Mouse (Mus musculus): Measurements from ENCODE around the gene Slc38a4. TPM values are rescaled to one million over a fixed set of nuclear protein-coding genes. Genes with fewer than 3 reads are reported as not detected.

Slc38a4 gene
- polyA plus RNA-seq, 1 experiment from 2014 or later, result 74.2 TPM

DNA sequence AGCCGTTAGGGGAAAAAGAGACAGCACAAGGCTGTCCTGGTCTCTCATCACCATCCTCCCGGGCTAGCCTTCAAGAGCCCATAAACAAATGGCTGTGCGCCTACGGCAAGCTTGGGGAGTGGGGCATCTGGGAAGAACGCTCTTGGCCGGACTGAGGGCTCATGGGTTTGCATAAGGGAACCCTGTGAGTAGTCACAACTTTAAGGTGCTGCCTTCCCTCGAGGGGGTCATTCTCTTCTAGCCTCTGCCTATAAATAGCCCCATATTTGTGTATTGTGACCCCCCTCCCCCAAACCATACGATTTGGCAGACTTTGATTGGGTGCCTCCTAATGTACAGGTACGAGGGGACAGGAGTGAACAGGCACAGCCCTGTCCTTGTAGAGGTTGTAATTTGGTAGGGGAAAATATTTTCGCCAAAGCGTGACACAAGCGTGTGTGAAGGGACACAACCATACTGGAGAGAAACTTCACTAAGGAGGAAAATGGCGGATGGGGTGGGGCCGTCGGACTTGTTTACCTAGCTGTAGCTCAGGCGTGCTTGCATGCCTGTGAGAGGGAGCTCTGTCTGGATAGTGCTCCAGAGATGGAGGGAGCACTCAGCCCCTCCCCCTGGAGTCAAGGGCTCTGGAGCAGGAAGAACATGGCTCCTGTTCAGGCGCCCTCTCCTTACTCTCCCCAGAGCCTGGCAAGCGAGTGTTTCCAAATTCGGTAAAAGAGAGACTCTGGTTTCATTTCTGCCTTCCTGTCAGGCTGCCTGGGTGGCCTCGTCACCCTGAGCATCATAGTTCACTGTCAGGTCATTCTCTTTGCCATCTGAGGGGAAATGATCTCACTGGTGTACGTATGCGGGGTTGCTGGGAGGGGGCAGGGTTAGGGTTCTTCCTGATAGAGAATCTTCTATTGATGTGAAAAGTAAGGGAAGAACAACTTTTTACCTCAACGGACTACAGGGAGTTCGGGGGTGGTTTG, 3.6 kb upstream of the Slc38a4 start:
- no peak overlapping the region for H3K4me3 ChIP-seq (ENCODE audit: low read length)
- no peak for ATAC-seq (ENCODE audit: low FRiP score, low TSS enrichment)
- peaks cover 14% of the 10 kb centered on the region for H3K9me3 ChIP-seq (ENCODE audit: low read length)
- H3K9ac ChIP-seq (replicated peaks; ENCODE audit: low read length), result no peak overlapping the region
- H3K4me1 ChIP-seq (ENCODE audit: insufficient read depth, low read length), result peaks cover 6% of the 10 kb centered on the region; the same call in 1 of the 2 replicates
- no peaks in the 10 kb centered on the region for H3K36me3 ChIP-seq (ENCODE audit: insufficient read depth, low read length)
- H3K4me2 ChIP-seq (replicated peaks; ENCODE audit: low read depth, low read length), result no peak overlapping the region
- no peaks in the 10 kb centered on the region for H3K27me3 ChIP-seq (ENCODE audit: insufficient read depth, low read length)
- no peak overlapping the region for H3K27ac ChIP-seq (ENCODE audit: low read length)
- WGBS, result 73% methylated on average over 24 of the region's 24 CpGs

DNA sequence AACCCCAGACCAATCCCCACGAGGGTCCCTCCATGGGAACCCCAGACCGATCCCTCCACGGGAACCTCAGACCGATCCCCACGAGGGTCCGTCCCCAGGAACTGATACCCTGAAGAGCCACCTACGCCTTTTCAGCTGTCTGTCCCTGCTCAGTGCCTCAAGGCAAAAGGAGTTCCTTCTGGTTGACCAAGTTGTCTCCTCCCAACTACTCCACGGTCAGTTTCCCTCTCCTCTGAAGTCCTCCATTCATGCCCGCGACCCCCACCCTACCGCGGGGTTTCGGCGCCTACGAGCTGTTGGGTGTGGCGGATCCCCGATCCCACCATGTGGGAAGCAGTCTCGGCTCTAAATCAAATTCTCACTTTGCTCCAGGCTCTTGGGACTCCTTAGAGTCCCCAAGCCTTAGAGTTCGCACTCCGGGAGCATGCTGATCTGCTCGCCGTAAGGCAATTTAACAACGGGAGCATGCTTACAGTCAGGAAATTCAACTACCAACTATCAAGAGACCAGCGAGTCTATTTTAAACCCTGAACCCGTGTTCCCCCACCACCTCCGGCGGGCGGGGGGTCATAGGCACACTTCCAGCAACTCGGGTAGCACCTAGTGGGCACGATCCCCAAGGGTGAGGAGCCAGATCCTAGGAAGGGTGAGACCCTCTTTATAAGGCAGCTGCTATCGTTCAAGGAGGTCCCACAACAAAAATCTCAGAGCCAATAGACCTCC, 828 bp downstream of the Slc38a4 start:
- 47% methylated on average over 31 of the region's 31 CpGs for WGBS
- peak overlapping the region; percentile 64 for H3K4me3 ChIP-seq (ENCODE audit: low read length)
- no peak for ATAC-seq (ENCODE audit: low FRiP score, low TSS enrichment)
- peak overlapping the region; percentile 69 for H3K9ac ChIP-seq (replicated peaks; ENCODE audit: low read length)
- no peaks in the 10 kb centered on the region for H3K27me3 ChIP-seq (ENCODE audit: insufficient read depth, low read length)
- H3K36me3 ChIP-seq (ENCODE audit: insufficient read depth, low read length), result no peaks in the 10 kb centered on the region
- peaks cover 13% of the 10 kb centered on the region for H3K4me1 ChIP-seq (ENCODE audit: insufficient read depth, low read length)
- H3K4me2 ChIP-seq (replicated peaks; ENCODE audit: low read depth, low read length), result peak overlapping the region; percentile 65
- peak overlapping the region; percentile 69 for H3K27ac ChIP-seq (ENCODE audit: low read length)
- H3K9me3 ChIP-seq (ENCODE audit: low read length), result peaks cover 25% of the 10 kb centered on the region

DNA sequence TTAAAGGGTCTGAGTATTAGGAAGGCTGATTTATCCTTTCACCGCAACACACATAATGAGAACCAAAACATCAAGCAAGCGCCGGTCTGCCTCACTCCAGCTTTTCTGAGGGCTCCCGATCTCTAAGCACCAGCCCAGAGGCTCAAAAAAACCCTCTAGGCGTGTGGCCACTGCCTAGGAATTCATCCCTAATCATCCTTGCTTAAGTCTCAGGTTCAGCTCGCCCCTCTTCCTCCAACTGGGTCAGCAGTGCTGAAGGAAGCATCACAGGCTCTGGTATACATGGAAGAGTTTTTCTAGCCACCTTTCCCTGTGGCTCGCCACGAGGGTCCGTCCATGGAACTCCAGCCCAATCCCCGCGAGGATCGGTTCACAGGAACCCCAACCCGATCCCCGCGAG, 1.6 kb downstream of the Slc38a4 start:
- Histone ChIP-seq H3K4me3 (ENCODE audit: low read length) (peak overlapping the region; percentile 64), H3K4me2 (replicated peaks; ENCODE audit: low read depth, low read length) (peak overlapping the region; percentile 65), H3K27ac (ENCODE audit: low read length) (no peak overlapping the region), H3K27me3 (ENCODE audit: insufficient read depth, low read length) (no peaks in the 10 kb centered on the region), H3K36me3 (ENCODE audit: insufficient read depth, low read length) (no peaks in the 10 kb centered on the region), H3K9ac (replicated peaks; ENCODE audit: low read length) (peak overlapping the region; percentile 69), H3K4me1 (ENCODE audit: insufficient read depth, low read length) (peaks cover 15% of the 10 kb centered on the region), H3K9me3 (ENCODE audit: low read length) (peaks cover 25% of the 10 kb centered on the region)
- no peak for ATAC-seq (ENCODE audit: low FRiP score, low TSS enrichment)
- WGBS, result 51% methylated on average over 15 of the region's 15 CpGs

DNA sequence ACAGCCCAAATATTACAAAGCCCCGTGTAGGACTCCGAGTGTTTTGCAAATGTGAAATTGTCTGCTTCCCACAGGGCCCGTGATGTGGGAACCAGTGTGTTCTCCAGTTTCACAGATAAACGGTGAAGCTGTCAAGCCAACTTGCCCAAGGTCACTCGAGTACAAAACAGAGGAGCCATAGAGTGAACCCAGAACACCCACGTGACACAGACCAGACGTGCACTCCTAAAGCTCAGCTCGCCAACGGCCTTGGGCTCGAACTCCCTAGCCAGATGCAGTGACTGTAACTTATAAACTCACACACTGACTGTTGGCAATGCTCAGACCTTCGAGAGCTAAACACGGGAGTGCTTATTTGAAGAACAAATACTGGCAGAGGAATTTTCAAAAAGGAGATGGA, 5.3 kb downstream of the Slc38a4 start:
- H3K36me3 ChIP-seq (ENCODE audit: insufficient read depth, low read length), result no peaks in the 10 kb centered on the region
- peaks cover 24% of the 10 kb centered on the region for H3K4me1 ChIP-seq (ENCODE audit: insufficient read depth, low read length)
- 48% methylated on average over 12 of the region's 12 CpGs for WGBS
- H3K4me3 ChIP-seq (ENCODE audit: low read length), result no peak overlapping the region
- ATAC-seq (ENCODE audit: low FRiP score, low TSS enrichment), result no peak
- H3K27me3 ChIP-seq (ENCODE audit: insufficient read depth, low read length), result no peaks in the 10 kb centered on the region
- no peak overlapping the region for H3K27ac ChIP-seq (ENCODE audit: low read length)
- peaks cover 22% of the 10 kb centered on the region for H3K9me3 ChIP-seq (ENCODE audit: low read length)
- no peak overlapping the region for H3K9ac ChIP-seq (replicated peaks; ENCODE audit: low read length)
- H3K4me2 ChIP-seq (replicated peaks; ENCODE audit: low read depth, low read length), result no peak overlapping the region

DNA sequence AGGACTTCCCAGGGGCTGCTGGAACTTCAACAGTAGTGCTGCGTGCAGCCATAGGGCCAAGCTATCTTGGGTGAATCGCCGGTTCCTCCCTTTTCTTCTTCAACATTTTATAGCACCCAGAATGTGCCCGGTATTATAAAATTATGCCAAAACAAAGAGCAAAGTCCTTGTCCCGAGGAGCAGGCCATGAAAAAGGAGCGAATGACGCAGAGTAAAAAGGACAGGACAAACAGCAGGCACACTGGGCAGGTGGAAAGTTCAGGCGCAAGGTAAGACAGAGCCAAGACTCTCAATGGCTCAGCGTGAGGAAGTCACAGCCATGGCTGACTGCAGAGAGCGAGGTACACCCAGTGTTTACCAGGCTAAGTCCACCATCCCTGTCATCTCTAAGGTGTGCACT, 5.7 kb downstream of the Slc38a4 start:
- 62% methylated on average over 10 of the region's 10 CpGs for WGBS
- no peak overlapping the region for H3K4me3 ChIP-seq (ENCODE audit: low read length)
- ATAC-seq (ENCODE audit: low FRiP score, low TSS enrichment), result no peak
- peaks cover 24% of the 10 kb centered on the region for H3K4me1 ChIP-seq (ENCODE audit: insufficient read depth, low read length)
- peaks cover 18% of the 10 kb centered on the region for H3K9me3 ChIP-seq (ENCODE audit: low read length)
- no peak overlapping the region for H3K4me2 ChIP-seq (replicated peaks; ENCODE audit: low read depth, low read length)
- no peak overlapping the region for H3K9ac ChIP-seq (replicated peaks; ENCODE audit: low read length)
- H3K27me3 ChIP-seq (ENCODE audit: insufficient read depth, low read length), result no peaks in the 10 kb centered on the region
- H3K27ac ChIP-seq (ENCODE audit: low read length), result no peak overlapping the region; the same call in 1 of the 2 replicates
- H3K36me3 ChIP-seq (ENCODE audit: insufficient read depth, low read length), result no peaks in the 10 kb centered on the region

DNA sequence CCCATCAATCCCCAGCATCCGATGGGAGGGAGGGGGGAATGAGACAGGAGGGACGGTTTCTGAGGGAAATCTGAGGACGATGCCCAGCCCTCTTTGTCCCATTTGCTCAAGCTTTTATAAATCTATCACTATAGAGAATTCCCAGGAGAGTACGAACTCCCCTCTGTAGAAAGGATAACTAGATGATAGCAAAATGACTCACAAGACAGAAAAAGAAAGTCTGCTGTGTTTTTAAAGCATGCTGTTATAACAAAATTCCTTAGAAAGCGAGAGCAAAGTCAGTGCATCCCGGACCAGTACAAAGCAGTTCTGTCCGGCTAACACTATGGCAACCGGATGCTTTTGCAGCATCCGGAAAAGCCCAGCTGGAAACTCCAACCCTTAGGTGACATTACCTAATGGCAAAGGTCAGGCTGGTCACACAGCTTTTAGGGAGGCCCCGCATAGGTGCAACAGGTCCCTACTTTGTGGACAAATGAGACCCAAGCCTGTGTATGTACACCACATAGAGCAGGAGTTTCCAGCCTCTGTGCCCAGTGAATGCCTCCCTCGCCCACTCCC, 6.4 kb downstream of the Slc38a4 start:
- H3K9me3 ChIP-seq (ENCODE audit: low read length), result peaks cover 11% of the 10 kb centered on the region; the same call in 1 of the 2 replicates
- H3K4me1 ChIP-seq (ENCODE audit: insufficient read depth, low read length), result peaks cover 24% of the 10 kb centered on the region
- H3K27ac ChIP-seq (ENCODE audit: low read length), result peak overlapping the region; percentile 27; the same call in 1 of the 2 replicates
- H3K9ac ChIP-seq (replicated peaks; ENCODE audit: low read length), result no peak overlapping the region
- peak; percentile 51 for ATAC-seq (ENCODE audit: low FRiP score, low TSS enrichment)
- no peak overlapping the region for H3K4me3 ChIP-seq (ENCODE audit: low read length)
- H3K36me3 ChIP-seq (ENCODE audit: insufficient read depth, low read length), result no peaks in the 10 kb centered on the region
- WGBS, result 41% methylated on average over 11 of the region's 11 CpGs
- H3K4me2 ChIP-seq (replicated peaks; ENCODE audit: low read depth, low read length), result no peak overlapping the region
- H3K27me3 ChIP-seq (ENCODE audit: insufficient read depth, low read length), result no peaks in the 10 kb centered on the region

- 0 out of 2 replicates have a peak, but pooled peaks cover 6% of the 10 kb centered on the region for H3K9me3 ChIP-seq (ENCODE audit: low read length)
- no peak overlapping the region for H3K27ac ChIP-seq (ENCODE audit: low read length)
- H3K4me2 ChIP-seq (replicated peaks; ENCODE audit: low read depth, low read length), result no peak overlapping the region
- H3K4me3 ChIP-seq (ENCODE audit: low read length), result no peak overlapping the region
- no peak for ATAC-seq (ENCODE audit: low FRiP score, low TSS enrichment)
- no peaks in the 10 kb centered on the region for H3K27me3 ChIP-seq (ENCODE audit: insufficient read depth, low read length)
- H3K36me3 ChIP-seq (ENCODE audit: insufficient read depth, low read length), result no peaks in the 10 kb centered on the region
- H3K4me1 ChIP-seq (ENCODE audit: insufficient read depth, low read length), result peaks cover 24% of the 10 kb centered on the region
- WGBS, result 91% methylated on average over 5 of the region's 5 CpGs
- no peak overlapping the region for H3K9ac ChIP-seq (replicated peaks; ENCODE audit: low read length)
Measured at GRCm38 (mm10) chr15:97048267-97048666, 7.5 kb downstream of the Slc38a4 start.

DNA sequence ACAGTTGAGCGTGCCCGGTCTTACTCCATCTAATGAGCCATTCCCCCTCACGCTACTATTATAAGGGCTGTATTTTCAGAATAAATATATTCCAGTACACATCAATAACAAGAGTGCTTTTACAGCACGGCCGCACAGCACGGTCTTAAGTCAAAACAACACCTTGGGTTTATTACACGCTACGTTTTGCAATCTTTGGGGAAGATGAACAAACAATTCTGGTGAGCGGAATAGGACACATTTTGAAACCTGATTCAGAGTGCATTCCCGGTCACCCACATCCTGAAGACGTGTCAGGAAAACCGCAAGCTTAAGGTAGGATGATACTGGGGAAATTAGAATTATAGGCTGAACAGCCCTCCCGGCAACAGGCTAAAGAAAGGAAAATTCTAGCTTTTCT, 11.8 kb downstream of the Slc38a4 start:
- H3K36me3 ChIP-seq (ENCODE audit: insufficient read depth, low read length), result no peaks in the 10 kb centered on the region
- H3K4me1 ChIP-seq (ENCODE audit: insufficient read depth, low read length), result peaks cover 21% of the 10 kb centered on the region
- no peaks in the 10 kb centered on the region for H3K27me3 ChIP-seq (ENCODE audit: insufficient read depth, low read length)
- no peaks in the 10 kb centered on the region for H3K9me3 ChIP-seq (ENCODE audit: low read length)
- no peak for ATAC-seq (ENCODE audit: low FRiP score, low TSS enrichment)
- no peak overlapping the region for H3K4me3 ChIP-seq (ENCODE audit: low read length)
- no peak overlapping the region for H3K4me2 ChIP-seq (replicated peaks; ENCODE audit: low read depth, low read length)
- 75% methylated on average over 13 of the region's 13 CpGs for WGBS
- H3K9ac ChIP-seq (replicated peaks; ENCODE audit: low read length), result no peak overlapping the region
- no peak overlapping the region for H3K27ac ChIP-seq (ENCODE audit: low read length)

DNA sequence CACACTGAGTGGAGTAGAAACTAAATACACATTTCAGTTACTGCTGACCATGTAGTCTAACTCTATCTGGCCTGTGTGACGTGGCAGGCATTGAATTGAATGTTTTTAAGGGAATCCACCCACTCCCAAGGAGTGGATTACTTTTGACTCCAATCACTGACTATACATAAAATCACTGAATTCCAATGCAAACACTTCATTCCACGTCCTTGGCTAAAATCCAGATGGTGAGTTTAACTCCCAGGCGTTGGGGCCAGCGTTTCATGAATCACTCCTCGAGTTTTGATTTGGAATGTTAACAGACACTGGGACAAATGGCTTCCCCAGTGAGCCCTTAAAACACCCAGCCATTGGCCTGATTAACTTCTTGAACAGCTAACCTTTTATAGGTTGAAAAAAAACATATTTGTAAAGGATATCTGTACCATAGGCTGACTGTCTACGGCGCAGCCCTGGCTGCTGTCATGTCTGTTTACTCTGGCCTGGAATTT, 13.7 kb downstream of the Slc38a4 start:
- Histone ChIP-seq H3K9ac (replicated peaks; ENCODE audit: low read length) (no peak overlapping the region), H3K4me2 (replicated peaks; ENCODE audit: low read depth, low read length) (no peak overlapping the region; the same call in 1 of the 2 replicates), H3K4me3 (ENCODE audit: low read length) (no peak overlapping the region), H3K36me3 (ENCODE audit: insufficient read depth, low read length) (no peaks in the 10 kb centered on the region), H3K4me1 (ENCODE audit: insufficient read depth, low read length) (peaks cover 14% of the 10 kb centered on the region), H3K9me3 (ENCODE audit: low read length) (no peaks in the 10 kb centered on the region), H3K27me3 (ENCODE audit: insufficient read depth, low read length) (no peaks in the 10 kb centered on the region), H3K27ac (ENCODE audit: low read length) (peak overlapping the region; percentile 63)
- WGBS, result 24% methylated on average over 7 of the region's 7 CpGs
- no peak for ATAC-seq (ENCODE audit: low FRiP score, low TSS enrichment)
